Mouse (Mus musculus): Measurements from ENCODE around the gene A030014E15Rik. TPM values are rescaled to one million over a fixed set of nuclear protein-coding genes. Genes with fewer than 3 reads are reported as not detected.
"Not testable (repeated sequence)": the region's sequence is repeated elsewhere in the genome, so short reads cannot be mapped to it uniquely, and the experiment has no call there.

A030014E15Rik gene
- total RNA-seq (2021): not detected
- long read RNA-seq, experiment 1: 0 reads
- long read RNA-seq, experiment 2: 0 reads

DNA sequence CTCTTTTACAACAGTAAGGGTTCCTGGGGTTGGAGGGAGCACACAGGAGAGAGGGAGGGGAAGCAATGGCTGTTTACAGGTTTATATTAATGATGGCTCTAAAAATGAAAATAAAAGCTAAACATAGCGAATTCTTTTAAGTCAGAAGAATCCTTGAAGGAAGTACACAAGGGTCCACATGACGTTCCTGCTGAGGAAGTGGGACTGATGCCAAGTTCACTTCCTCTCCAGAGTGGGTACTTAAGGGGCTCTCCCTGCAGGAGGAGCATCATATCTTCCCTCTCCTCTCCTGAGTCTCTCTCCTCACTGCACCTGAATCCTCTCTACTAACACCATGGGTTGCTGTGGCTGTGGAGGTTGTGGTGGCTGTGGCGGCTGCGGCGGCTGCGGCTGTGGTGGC, at the start of gene A030014E15Rik:
TSS of gene A030014E15Rik (plus strand) at position 268 of the 400 bp plus-strand sequence.
- DNase-seq (ENCODE audit: low spot score in 2 of 2): no peak
- intact Hi-C loops (cut with DNase I): no loop called here

DNA sequence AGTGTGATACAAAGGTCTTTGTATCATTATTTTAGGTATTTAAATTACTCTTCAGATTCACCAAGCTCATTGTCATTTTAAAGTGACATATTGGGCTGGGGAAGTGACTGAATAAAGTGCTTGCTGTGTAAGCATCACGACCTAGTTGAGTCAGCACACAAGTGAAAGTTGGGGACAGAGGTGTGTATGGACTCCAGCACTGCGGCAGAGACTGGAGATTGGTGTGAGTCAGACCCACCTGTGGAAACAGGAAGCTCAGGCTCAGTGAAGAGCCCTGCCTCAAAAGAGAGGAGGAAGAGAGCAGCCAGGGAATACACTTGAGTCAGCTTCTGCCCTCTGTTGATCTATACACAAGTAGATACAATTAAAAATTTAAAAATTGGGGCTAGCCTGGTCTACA, 45.5 kb upstream of the A030014E15Rik start:
- intact Hi-C loops (cut with DNase I): no loop called here
- DNase-seq (ENCODE audit: low spot score in 2 of 2): no peak

DNA sequence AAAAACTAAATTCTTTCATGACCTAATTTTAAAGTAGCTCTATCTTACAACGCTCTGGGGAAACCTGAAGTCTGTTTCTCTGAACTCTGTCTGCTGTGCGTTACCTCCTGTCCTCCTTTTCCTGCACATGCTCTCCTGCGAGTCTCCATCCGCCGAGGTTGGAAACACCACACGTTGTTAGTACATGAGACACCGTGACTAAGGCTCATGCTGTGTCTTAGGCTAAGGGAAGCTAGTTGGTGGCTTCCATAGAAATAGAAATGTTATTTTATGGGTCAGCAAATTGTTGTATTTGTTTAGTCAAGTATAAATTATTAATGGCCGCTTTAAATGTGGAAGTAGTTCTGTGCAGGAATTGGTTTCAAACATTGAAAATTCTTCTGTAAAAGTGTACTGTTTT, 44.5 kb upstream of the A030014E15Rik start:
- DNase-seq (ENCODE audit: low spot score in 2 of 2): no peak
- intact Hi-C loops (cut with DNase I): no loop called here

DNA sequence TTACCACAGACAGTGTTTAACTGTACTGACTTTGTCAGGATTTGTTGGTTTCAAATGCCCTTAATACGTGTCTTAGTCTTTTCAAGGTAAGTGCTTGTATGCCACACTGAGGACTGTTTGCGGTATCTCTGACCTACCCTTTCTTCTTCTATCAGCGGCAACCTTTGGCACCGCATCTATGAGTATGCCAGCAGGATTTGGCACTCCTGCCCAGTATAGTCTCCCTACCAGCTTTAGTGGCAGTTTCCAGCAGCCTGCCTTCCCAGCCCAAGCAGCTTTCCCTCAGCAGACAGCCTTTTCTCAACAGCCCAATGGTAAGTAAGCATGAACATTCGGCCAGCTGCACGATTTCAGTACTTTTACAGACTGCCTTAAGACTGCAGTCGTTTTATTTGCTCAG, 31.4 kb upstream of the A030014E15Rik start:
- no peak for DNase-seq (ENCODE audit: low spot score in 2 of 2)
- intact Hi-C loops (cut with DNase I): no loop called here

DNA sequence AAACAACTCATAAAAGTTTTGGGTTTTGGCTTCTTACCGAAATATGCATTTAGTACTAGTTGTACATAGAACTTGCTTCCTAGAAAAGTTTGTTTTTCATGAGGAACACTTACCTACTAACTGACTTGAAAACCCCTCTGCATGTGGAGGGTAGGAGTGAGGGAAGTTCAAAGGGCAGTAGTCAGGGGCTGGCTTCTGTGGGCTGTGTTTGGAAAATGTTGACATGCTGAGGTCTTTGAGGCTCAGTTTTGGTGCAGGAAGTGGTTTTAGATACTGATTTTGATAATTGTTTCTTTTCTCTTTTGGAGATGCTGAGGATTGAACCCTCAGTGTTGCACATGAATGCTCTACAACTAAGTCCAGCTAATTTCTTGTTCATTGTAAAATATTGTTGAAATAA, 24.1 kb upstream of the A030014E15Rik start:
- intact Hi-C loops (cut with DNase I): no loop called here
- DNase-seq (ENCODE audit: low spot score in 2 of 2): no peak

DNA sequence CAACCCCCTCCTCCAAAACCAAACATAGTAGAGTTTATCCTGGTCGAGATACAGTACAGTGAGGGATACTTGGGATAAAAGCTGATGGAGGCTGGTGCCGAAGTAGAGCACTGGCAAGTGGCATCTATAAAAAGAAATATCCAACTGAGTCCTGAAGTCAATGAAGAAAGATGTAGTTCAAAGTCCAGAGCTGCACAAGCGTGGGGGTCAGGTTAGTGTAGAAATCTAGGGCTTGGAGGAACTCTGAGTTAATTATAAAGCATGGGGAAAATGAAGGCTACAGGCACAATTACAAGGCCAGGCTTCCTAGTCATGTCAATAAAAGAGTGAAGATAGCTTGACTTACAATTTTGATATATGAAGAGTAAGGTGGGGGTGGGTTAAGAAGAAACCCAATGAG, 23.5 kb upstream of the A030014E15Rik start:
- no peak for DNase-seq (ENCODE audit: low spot score in 2 of 2)
- intact Hi-C loops (cut with DNase I): no loop called here

DNA sequence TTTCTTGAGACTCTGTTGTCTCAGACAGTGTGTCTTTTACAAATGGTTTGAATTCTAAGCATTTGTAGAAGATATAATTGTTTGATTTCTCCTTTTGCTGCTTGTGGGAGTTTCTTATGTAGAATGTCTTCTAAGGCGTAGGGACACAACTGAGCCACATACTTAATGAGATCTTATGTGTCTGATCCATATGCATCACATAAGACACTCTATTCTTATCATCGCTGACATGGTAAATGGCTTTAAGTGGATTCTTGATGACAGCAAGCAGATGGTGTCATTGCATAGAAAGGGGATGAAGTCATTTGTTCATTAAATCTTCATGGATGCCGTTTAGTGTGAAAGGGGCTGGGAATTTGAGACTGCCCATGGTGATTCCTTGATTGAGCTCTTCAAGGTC, 18.8 kb upstream of the A030014E15Rik start:
- peak in 1 of 2 experiments; percentile 21 for DNase-seq (ENCODE audit: low spot score in 2 of 2)
- intact Hi-C loops (cut with DNase I): no loop called here

DNA sequence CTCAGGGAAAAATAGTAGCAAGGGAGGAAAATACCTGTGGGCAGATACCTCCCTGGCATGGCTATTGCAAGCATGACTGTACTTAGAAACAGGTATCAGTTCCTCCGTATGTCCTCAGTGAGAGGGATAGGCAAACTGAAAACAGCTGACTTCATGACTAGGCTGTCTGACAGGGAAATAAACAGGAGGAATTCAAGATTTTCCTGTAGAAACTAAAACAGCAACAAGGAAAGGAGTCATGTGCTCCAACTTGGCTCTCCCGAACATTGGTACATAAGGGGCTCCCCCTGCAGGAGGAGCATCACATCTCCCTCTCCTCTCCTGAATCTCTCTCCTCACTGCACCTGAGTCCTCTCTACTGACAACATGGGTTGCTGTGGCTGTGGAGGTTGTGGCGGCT, 11.7 kb upstream of the A030014E15Rik start, which contains the start of gene A030005L19Rik:
TSS of gene A030005L19Rik (plus strand) at position 301 of the 400 bp plus-strand sequence.
- intact Hi-C loops (cut with DNase I): no loop called here
- DNase-seq (ENCODE audit: low spot score in 2 of 2): no peak

DNA sequence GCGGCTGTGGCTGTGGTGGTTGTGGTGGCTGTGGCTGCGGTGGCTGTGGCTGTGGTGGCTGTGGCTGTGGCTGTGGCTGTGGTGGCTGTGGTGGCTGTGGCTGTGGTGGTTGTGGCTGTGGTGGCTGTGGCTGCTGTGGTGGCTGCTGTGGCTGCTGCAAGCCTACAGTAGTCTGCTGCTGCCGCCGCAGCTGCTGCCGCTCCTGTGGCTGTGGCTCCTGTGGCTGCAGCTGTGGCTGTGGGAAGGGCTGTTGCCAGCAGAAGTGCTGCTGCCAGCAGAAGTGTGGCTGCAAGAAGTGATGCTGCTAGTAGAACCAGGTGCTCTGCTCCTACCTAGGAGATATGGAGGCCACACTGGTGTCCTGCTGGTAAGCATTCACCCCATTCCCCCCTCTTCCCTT, 11.3 kb upstream of the A030014E15Rik start:
- intact Hi-C loops (cut with DNase I); DNase-seq (ENCODE audit: low spot score in 2 of 2): not testable (repeated sequence)

DNA sequence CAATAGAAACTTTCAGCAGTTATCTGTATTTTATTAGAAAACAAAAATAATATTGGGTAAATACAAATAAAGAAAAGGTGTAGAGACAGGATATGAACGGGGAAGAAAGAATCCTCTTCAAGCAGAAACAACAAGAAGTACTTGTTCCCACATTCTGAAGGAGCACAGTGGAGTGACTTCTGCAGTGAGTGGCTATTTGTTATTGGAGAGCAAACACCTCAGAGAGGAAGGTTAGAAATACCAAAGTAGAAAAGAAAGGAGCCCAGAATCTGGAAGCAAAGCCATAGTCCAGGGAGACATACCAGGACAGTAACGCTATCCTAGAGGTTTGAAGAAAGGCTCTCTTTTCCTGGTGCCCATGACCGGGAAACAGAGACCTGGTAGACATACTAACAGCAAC, 5.8 kb downstream of the A030014E15Rik start:
- DNase-seq (ENCODE audit: low spot score in 2 of 2); intact Hi-C loops (cut with DNase I): not testable (repeated sequence)

DNA sequence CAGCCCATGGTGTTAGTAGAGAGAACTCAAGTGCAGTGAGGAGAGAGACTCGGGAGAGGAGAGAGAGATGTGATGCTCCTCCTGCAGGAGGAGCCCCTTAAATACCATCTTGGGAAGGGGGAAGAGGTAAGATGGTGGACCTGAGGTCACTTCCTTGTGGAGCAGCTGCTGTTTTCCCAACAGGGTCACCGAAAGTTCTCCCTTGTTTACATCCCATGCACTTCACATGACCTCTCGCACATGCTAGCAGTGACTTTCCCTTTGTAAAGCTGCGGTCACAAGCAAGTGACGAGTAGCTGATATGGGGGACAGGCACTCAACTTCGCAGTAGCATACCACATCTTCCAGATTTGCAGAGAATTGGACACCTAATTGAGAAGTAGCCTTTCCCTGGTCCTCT, 6.6 kb downstream of the A030014E15Rik start, which contains the start of gene Gm6217:
TSS of gene Gm6217 (minus strand) at position 74 of the 400 bp plus-strand sequence.
- intact Hi-C loops (cut with DNase I); DNase-seq (ENCODE audit: low spot score in 2 of 2): not testable (repeated sequence)

DNA sequence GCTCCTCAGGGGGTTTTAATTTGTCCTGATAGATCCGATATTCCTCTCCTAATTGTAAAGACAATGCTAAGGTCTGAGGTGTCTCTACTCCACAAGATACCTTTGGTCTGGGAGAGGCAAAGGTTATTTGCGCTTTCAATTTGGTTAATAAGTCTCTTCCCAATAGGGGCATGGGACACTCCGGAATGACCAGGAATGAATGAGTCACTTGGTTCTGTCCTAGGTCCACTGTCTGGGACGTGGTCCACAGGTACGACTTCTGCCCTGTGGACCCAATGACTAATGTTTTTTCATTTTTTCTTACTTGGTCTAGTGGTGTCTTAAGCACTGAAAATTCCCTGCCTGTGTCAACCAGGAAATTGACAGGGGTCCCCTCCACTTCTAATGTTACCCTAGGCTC, 13.9 kb downstream of the A030014E15Rik start:
- no peak for DNase-seq (ENCODE audit: low spot score in 2 of 2)
- intact Hi-C loops (cut with DNase I): no loop called here

DNA sequence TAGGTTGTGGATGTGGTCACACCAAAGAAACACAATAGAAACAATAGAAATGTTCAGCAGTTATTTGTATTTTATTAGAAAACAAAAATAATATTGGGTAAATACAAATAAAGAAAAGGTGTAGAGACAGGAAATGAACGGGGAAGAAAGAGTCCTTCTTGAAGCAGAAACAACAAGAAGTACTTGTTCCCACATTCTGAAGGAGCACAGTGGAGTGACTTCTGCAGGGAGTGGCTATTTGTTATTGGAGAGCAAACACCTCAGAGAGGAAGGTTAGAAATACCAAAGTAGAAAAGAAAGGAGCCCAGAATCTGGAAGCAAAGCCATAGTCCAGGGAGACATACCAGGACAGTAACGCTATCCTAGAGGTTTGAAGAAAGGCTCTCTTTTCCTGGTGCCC, 17.8 kb downstream of the A030014E15Rik start:
- DNase-seq (ENCODE audit: low spot score in 2 of 2); intact Hi-C loops (cut with DNase I): not testable (repeated sequence)

DNA sequence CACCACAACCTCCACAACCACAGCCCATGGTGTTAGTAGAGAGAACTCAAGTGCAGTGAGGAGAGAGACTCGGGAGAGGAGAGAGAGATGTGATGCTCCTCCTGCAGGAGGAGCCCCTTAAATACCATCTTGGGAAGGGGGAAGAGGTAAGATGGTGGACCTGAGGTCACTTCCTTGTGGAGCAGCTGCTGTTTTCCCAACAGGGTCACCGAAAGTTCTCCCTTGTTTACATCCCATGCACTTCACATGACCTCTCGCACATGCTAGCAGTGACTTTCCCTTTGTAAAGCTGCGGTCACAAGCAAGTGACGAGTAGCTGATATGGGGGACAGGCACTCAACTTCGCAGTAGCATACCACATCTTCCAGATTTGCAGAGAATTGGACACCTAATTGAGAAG, 18.6 kb downstream of the A030014E15Rik start, which contains the start of gene A030003K21Rik:
TSS of gene A030003K21Rik (minus strand) at position 94 of the 400 bp plus-strand sequence.
- intact Hi-C loops (cut with DNase I); DNase-seq (ENCODE audit: low spot score in 2 of 2): not testable (repeated sequence)

DNA sequence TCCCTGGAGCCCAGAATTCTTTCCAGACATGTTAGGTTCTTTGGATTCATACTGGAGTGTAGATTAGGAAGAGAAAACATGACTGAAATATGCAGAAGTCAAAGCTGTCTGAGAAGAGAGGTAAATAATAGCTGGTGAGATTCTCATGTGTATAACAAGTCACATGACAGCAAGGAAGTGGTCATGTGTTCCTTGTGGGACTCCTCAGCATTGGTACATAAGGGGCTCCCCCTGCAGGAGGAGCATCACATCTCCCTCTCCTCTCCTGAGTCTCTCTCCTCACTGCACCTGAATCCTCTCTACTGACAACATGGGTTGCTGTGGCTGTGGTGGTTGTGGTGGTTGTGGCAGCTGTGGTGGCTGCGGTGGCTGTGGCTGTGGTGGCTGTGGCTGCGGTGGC, 21.3 kb downstream of the A030014E15Rik start:
- DNase-seq (ENCODE audit: low spot score in 2 of 2); intact Hi-C loops (cut with DNase I): not testable (repeated sequence)

DNA sequence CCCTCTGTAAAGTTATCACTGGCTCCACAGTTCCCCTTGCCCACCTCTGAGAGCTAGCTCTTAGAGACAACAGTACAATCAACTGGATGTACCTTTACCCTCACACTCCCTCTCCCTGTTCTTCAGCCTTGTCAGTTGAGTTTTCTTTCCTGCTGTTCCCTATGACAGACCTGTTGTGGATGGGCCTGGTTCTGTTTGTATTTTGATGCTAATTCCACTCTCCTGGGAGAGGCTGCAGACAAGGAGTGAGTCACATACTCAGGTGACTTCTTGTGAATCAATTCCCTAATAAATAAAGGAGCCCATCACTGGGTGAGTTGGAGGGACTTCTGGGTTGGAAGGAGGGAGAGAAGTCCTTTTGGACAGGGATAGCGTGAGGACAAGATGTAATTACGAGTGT, 23.9 kb downstream of the A030014E15Rik start:
- DNase-seq (ENCODE audit: low spot score in 2 of 2): no peak
- intact Hi-C loops (cut with DNase I): no loop called here

DNA sequence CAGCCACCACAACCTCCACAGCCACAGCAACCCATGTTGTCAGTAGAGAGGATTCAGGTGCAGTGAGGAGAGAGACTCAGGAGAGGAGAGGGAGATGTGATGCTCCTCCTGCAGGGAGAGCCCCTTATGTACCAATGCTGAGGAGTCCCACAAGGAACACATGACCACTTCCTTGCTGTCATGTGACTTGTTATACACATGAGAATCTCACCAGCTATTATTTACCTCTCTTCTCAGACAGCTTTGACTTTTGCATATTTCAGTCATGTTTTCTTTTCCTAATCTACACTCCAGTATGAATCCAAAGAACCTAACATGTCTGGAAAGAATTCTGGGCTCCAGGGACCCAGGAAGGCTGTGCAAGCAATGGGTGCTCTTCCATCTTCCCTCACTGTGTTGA, 31.2 kb downstream of the A030014E15Rik start, which contains the start of gene Gm7544:
TSS of gene Gm7544 (minus strand) at position 101 of the 400 bp plus-strand sequence.
- intact Hi-C loops (cut with DNase I); DNase-seq (ENCODE audit: low spot score in 2 of 2): not testable (repeated sequence)

DNA sequence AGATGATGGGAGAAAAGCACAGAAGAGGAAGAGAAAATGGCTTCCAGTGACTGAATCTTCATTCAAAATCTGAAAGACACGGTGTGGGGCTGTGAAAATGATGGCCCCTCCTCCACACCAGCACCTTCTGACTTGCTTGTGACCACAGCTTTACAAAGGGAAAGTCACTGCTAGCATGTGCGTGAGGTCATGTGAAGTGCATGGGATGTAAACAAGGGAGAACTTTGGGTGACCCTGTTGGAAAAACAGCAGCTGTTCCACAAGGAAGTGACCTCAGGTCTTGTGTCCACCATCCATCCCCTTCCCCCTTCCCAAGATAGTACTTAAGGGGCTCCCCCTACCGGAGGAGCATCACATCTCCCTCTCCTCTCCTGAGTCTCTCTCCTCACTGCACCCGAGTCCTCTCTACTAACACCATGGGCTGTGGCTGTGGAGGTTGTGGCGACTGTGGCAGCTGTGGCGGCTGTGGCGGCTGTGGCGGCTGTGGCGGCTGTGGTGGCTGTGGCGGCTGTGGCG, 35.2 kb downstream of the A030014E15Rik start, which contains the start of gene Gm47955:
TSS of gene Gm47955 (plus strand) at position 417 of the 516 bp plus-strand sequence.
- no peak for DNase-seq (ENCODE audit: low spot score in 2 of 2)
- intact Hi-C loops (cut with DNase I): no loop called here

DNA sequence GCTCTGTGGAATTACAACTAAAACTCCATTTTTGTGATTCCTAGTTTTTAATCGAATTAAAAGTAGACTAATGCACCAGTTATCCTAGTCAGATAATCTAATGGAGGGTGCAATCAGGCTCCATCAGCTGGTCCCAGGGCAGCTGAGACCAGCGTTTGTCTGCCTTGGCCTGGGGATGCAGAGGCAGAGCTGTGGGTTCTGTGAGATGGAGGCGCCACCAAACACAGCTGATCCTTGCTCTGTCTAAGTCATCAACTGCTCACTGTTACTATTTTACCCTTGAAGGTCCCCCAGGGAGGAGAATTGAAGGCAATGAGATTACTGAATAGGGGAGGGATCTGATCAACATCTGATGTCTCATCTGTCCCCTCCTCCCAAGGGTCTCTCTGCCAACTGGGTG, 41.7 kb downstream of the A030014E15Rik start:
- intact Hi-C loops (cut with DNase I): no loop called here
- no peak for DNase-seq (ENCODE audit: low spot score in 2 of 2)

DNA sequence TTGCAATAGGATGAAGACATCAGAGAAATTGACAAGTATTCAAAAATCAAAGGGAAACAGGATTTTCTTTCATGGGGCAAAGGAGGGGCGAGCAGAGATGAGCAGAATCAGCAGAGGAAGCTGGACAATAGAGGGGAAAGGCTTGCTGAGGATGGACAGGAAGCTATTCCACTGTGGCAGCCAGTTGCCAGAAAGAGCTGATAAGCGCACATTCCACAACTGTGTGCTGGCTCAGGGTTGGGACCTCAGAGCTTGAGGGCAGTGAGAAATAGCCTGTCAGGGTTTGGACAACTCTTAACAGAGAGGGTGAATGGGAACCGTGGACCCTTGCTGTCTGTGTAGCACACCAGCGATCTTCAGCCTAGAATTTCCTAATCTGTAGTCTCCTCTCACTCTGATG, 47.3 kb downstream of the A030014E15Rik start:
- intact Hi-C loops (cut with DNase I): loop anchor here (5.0 kb wide), 1 partner anchor 185 kb away; no protein-coding TSS in a partner anchor
- no peak for DNase-seq (ENCODE audit: low spot score in 2 of 2)

DNA sequence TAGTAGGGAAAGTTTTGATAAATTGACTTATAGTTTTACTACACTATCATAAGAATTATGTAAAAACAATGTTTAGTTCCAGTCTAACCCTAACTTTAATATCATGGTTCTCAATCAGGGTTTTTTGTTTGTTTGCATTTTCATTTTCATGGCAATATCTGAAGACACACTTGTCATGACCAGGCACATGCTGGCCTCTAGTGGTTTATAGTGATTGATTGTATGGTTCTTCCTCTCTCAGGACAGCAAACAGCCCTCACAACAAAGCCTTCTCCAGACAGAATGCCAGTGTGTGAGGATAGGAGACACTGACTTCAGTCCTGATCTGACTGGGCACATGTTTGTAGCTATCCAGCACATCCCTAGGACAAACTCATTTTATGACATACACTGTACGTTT, 48.5 kb downstream of the A030014E15Rik start:
- intact Hi-C loops (cut with DNase I): loop anchor here (5.0 kb wide), 1 partner anchor 186 kb away; no protein-coding TSS in a partner anchor
- DNase-seq (ENCODE audit: low spot score in 2 of 2): no peak
